Mouse (Mus musculus) right cerebral cortex, postnatal 36 days (tissue): ENCODE results near the gene Aplf.
"Not testable (repeated sequence)": the region's sequence is repeated elsewhere in the genome, so short reads cannot be mapped to it uniquely, and the experiment has no call there.

Experiments
- DNase-seq, 2 experiments: peaks; one replicate each; pipeline ENCODE4 v3.0.0; 2022; ENCODE audit warnings: low spot score in 2 of 2, mixed read lengths in 1 of 2

Aplf gene

DNA sequence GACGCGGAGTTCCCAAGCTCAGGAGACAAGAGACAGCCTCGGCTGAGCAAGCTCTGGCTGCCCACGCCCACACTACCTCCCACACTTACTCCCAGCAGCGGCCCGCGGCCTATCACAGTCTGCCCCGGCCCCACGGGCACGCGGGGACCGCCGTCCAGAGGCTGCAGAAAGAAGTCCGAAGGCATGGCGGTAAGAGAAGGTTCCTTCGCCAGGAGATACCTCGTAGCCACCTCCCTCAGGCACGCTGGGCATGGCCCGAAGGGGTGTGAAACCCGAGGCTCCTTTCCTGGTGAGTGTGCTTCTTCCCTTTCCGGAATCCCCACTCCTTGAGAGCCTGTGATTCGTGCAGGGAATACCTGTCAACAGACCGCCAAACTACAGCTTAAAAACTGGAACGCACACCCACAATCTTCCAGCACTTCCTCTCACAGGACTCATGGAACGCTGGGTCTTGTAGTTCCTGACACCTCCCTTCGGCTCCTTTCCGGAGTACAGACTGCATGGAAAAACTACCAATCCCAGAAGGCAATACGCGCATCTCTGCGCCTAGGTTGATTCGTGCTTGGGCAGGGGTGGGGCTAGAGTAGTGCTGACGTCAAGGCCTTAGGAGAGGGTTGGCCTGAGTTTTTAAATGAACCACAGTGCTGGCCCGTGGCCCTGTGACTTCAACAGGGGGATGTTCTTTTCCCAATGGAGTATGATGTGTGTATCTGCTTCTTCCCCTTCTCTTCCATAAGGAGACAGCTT, at the start of gene Aplf:
Aplf (minus strand) TSS at position 423 of the 747 bp plus-strand sequence.
- DNase-seq, result peak; percentile 87 to 95

DNA sequence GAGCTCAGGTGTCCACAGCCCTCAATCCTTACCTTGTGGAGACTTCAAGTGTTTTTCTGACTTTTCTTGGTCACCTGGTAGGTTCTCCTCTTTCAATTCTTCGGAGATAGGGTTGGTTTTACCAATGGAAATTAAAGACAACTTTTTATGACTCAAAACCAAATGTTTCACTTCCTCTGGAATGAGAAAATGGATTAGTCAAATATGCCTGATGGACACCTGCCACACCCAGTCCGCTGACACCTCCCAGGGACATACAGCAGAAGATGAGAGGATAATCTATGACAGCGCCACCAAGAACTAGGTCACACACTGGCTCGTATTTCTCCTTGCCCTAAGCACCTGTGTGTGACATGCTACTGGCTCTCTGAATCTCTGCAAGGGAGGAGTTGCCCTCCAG, 42.1 kb upstream of the Aplf start:
- DNase-seq, result no peak

DNA sequence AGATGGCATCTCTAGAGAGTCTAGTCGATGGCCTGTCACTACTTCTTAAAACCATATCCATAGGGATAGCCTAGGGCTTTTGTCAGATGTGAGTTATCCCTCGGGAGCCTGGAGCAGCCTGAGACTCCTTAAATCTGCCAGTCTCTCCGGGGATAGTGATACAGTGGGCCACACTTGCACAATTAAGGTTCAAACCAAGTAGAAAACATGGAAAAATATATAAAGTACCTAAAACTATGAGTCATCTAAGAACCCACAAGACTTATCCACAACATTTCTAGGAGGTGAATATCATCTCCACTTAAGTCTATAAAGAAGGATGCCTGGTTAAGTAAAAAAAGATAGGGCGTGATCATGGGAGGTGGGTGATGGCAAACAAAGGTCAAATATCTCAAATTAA, 40.3 kb upstream of the Aplf start:
- DNase-seq, result no peak

DNA sequence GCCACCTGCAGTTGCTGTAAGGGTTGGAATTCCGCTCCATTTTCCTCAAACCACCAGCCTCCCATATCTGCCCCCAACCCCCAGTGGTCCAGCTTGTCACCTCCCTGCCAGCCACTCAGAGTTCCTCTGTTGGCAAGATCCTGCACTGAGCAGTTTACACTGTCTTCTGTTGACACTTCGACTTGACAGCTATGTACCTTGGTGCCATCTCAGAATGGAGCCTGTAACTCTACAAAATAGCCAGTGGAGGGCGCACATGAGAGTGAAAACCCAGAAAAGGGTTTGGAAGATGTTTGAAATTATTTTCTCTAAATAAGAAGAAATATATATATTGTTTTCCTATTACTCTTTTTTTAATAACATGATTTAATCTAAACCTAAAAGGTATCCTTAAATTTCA, 34.3 kb upstream of the Aplf start:
- DNase-seq, result no peak

DNA sequence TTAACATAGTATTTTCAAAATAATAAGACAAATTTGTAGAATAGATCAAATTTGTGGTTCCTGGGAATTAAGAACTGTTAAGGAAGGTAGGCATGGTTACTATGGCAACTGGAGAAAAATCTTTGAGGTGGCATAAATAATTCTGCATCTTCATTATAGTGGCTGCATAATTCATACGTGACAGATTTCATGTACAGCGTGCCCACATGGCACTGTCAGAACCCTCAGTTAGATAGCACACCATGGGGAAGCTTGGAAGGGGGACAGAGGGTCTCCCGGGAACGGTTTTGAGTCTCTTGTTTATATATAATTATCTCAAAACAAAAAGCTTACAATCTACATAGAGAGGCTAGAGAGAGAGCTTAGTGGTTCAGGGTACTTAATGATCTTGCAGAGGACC, 24.6 kb upstream of the Aplf start:
- no peak for DNase-seq

DNA sequence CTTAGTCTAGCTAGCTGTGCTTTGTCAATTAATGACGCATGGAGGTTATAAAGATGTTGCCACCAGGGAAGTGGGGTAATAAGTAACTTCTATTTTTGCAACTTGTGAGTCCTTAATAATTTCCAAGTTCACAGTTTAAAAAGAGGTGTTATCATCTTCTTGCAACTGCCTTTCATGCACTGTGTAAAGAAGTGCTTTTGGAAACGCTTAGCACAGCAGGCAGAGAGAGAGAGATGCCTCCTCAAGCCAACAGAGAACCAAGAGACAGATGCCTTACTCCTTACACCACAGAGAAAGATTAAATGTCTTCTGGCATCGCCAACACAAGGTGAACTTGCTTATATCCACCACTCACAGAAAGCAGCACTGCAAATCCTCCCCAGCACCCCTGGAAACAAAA, 24.0 kb upstream of the Aplf start:
- no peak for DNase-seq

DNA sequence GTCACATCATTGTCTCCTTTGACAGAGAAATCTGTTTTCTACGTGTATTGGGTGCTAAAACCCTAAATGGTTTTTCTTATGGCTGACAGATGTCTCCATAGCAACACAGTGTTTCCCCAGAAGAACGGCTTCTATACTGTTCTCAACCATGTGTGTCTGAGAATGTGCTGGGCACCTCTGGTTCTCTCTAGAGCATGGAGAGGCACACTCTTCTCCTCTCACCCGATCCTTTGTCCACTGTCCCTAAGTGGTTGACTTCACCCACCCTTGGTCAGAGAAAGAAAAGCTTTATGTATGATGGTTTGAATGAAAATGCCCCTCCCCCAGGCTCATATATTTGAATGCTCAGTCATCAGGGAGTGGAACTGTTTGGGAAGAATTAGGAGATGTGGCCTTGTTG, 8.4 kb upstream of the Aplf start:
- DNase-seq, result no peak

DNA sequence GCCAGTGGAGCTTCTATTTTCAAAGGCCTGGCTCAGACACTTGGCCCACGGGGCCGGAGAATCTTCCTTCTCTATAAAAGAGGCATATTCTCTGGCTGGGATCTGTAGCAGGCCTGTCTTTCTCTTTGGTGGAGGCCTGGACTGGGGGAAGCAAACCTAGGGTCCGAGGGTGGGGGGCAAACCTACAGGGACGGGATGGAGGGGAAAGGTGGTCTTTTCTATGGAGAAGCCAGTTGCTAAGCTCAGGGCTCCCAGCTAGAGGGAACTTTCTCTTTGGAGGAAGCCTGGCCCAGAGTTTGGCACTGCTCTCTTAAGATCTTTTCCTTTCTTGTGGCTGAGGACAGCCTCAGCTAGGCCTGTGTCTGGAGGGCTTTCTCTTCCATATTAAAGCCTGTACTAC, 668 bp upstream of the Aplf start:
- no peak for DNase-seq

DNA sequence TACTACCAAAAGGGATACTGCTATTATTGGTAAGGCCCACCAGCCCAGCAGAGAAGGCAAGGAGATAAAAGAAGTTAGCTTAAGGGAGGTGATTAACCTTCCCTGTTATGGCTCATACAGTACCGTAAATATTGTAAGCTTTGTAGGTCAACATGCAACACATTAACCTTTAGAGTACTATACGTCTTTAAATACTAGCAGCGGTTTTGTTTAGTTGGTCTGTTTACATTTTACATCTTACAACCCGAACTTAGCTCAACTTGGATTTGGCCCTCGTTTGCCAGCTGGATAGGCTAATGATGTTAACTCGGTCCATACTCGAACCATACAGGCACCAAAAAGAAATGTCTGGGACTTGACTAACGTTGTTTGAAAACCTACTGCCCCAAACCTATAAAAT, 640 bp downstream of the Aplf start:
- no peak for DNase-seq

DNA sequence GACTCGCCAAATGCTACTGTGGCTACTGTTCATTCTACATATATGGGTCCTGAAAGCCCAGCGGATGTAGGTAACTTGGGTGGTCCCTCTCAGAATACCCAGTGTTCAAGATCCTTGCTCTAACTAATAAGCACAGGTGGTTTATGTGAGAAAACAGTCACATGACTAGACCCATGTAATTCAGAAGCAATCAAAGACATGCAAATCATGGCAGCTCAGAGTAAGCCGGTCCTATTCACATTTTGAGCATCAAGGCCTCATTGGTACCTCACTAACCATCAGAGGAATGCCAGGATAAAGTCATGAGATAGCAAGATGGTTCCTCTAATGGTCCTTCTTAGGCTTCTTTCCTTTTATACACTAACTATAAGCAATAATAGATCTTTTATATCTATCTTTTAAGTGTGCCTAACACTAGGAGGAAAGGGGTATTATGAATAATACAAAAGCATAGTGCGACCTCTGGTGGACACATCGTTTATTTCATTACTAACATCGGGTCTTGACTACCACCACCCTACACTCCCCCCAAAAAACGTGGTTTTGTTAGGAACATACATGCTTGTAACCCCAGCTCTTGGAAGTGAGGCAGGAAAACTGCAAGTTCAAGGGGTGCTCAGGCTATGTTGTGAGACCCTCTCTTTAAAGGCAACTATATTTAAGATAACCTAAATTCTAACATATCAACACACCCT, 2.0 kb downstream of the Aplf start:
- no peak for DNase-seq

DNA sequence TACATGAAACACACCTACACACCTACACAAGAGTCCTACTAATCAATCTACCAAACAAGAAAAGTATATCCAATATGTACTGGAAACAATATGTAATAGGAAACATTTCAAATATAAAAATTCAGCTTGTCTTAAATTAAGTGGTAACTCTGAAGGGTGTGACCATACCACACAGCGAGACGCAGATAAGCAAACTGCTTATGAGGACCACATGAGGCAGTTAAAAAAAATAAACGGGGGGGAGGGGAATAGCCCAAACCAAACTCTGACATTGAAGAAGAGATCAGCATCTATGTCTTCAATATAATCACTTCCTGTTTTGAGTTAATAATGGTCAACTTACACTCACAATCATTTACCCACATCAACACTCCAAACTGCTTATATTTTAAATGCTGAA, 3.3 kb downstream of the Aplf start:
- no peak for DNase-seq

DNA sequence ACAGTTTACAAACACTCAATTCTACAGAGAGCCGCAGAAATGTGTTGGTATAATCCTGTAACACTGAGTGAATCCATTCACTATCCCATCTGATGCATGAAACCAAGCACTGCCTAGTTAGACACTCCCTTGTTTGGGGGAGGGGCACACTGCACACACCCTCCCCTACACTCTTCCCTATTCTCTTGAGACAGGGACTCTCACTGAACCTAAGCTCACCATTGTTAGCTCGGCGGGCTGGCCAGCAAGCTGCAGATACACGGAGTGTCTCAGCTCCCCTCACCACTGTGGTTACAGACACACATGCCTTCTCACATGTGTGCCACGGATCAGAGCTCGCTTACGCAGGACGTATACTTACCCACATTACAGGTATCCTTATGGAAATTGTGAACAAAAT, 4.2 kb downstream of the Aplf start:
- no peak for DNase-seq

DNA sequence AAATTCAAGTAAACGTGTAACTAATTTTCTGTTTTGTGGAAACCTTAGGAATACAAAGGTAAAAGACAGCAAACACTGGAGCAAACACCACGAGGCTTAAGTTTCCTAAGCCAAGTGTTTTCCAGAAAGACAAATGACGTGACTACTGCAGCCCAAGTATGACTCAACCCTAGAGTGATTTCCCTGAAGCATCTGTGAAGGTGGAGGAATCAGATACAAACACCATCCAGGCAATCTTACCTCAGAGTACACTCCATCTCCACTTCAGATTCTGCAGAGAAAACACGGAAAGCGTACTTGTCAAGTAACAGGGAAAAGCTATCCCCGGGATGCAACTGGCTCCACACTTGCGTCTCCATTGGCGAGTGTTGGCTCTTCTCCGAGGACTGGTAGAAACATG, 8.5 kb downstream of the Aplf start:
- no peak for DNase-seq

DNA sequence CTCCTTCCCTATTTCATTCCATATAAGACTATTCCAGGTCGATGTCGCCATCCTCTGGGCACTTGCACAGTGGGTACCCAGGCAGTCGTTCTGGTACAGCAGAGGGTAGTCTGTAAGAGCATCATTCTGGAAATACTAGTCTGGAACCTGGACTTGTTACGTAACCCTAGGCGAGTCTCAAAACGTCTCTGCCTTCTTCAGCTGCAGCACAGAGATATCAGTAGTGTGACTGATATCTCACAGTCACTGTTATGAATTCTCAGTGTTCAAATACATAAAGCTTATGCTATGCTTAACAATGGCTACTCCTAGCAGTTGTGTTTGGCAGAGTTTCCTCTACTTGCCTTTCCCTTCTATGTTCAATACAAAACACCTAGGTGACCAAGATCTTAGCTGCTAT, 9.8 kb downstream of the Aplf start:
- DNase-seq, result no peak

DNA sequence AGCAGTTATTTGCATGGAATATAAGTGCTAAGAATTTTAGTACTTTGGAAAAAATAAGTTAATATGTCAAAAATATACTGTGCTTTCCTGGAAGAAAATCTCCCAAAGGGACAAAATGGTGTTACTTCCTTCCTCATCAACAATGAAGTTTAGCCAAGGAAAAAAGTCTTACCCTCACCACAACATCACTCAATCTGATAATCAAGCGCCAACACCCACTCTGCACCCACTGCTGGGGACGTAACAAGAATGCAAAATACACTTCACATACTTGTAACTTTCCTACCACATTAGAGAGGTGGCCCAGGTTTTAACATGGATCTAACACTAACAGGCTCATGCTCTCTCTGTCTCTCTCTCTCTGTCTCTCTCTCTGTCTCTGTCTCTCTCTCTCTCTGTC, 10.3 kb downstream of the Aplf start:
- no peak for DNase-seq

DNA sequence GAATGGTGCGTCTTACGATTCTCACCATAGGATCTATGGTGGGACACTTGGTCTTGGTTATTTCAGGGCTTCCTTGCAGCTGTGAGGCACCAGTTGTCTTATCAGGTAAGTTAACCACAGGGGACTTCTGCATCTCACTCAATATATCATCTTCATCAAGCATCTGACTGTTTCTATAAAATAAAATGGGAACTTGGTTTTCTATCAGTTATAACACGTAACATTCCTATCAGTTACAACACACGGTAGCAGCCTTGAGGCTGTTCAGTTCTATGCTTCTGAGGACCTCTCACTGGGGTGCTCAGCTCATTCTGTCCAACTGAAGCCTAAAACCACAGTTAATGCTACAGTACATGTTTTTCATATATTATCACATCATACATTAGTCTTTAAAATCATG, 13.2 kb downstream of the Aplf start:
- DNase-seq, result no peak

DNA sequence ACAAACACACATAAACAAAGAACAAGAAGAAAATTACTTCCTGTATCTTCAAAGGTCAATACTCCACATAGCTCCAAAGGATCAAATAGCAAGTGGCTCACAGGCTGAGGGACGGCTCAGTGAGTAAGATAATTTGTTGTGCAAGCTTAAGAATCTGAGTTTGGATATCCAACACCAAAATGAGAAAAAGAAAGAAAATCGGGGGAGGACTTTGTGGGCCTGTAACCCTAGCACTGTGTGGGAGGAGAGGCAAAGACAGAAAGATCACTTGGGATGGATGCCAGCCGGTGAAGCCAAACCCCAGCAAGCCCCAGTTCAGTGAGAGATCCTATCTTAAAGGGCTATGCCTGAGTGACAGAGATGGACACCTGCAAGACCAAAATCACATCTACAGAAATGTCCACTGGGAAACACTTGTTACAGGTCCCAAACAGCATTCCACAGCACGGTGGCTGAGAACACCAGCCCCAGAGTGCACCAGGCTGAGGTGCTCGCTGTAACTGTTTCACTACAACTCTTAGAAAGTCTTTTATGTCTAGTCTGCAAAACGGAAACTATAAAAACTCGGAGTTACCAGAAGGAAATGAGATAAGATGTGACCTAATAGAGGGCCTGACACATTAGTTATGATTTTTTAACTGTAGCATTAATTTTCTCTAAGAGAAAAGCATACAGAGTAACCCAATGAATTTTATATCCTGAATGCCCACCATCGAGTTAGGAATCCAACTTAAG, 17.9 kb downstream of the Aplf start:
- no peak for DNase-seq

DNA sequence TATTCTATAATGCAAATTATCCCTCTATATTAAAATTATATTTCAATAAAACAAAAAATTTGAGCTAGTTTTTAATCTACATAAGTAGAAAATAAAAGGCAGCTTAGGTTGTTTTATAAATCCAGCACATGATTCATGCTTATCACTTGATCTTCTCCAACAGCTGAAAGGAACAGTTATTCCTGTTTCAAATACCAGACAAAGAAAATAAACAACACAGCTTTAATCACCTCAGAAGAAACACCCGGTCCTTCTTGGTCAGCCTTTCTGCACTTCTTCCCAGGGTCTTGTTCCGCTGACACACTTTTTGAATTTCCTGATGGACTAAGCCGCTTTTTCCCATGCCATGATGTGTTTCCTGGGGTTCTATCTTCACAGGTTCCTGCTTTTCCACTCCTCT, 18.5 kb downstream of the Aplf start:
- DNase-seq, result no peak

DNA sequence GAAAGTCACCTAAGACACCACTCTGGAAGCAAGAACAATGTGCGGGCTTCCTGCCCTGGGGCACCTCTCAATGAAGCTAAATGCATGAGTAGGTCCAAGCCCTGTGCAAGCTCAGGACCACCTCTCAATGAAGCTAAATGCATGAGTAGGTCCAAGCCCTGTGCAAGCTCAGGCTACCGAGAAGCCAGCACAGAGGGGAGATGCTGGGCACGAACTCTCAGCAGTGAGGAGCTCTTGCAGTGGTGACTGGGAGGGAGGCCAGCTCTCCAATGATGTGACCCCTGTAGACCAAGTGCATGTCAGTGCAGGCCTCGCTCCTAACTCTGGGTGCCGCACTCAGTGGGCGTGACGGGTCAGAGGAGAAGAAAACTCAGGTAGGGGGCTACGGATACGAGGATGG, 19.3 kb downstream of the Aplf start:
- no peak for DNase-seq

DNA sequence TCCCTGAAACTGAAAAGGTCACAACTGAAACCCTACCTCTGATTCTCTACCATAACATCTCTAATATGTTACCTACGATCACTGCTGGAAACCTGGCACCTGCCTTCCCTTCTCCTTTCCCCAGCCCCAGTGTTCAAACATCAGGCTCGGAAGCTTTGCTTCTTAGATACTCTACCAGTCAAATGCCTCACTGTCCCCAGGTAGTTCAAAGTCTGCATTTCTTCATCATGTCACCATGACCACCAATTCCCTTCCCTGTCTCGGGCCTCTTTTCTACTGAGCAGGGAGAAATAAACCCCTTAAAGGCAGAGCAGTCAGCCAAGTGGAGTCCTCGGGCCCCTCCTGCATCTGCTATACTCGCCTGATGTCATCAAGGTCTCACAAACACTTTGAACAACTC, 20.2 kb downstream of the Aplf start:
- DNase-seq, result no peak

DNA sequence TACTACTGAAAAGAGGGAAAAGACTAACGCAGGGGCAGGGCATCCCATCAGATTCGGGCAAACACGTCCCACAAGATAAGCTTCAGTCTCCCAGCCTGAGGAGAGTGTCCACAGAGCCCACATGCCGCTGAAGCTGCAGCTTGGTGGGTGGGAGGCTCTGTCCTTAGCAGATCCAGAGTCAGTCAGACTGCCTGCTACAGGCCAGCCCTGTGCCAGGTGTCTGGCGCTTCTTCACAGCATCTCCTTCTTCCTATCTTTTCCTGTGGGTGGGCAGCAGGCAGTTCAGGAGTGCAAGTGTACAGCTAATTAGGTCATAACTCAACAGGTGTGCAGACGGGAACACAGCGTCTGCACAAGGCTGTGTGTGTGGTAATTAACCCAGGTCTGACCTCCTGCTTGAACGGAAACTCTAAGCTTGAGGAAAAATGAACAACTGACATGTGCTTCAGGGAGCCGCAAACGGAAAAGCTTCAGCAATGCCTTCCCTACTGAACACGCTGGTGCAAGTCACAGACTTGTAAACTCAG, 33.8 kb downstream of the Aplf start:
- DNase-seq, result no peak

DNA sequence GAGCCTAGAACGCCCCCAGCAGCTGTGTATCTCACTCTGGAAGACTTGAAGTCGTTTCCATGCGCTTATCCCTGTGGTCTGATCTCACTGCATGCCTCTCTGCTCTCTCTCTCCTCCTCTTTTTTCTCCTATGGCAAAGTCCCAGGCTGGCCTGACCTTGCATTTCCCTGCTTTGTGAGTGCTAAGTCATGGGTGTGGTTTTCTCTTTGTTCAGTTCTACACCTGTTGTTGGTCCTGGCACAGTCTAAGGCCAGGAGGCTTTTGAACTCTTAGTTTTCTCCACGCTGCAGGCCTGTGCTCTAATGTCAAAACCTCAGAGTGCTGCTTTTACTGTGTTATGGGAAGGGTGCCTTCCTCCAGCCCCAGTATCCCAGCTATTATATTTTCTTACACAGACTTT, 39.8 kb downstream of the Aplf start:
- no peak for DNase-seq

DNA sequence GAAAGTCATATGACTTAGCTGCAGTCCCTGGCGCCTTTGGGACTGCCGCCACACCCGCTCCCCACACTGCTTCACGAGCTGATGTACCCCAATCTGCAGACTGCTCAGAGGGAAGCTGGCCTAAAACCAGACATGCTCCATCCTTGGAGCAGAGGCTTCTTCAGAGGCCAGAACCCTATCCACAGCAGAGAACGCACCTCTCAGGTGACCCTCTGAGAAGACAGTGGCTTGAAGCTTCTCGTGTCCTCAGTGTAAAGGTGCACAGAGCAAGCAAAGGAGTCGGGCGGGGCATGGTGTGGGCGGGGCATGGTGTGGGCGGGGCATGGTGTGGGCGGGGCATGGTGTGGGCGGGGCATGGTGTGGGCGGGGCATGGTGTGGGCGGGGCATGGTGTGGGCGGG, 43.1 kb downstream of the Aplf start:
- DNase-seq, result not testable (repeated sequence)
